Mouse (Mus musculus): ENCODE data around the gene Vps11. TPM values are rescaled to one million over a fixed set of nuclear protein-coding genes. Genes with fewer than 3 reads are reported as not detected.
"Not testable (repeated sequence)": the region's sequence is repeated elsewhere in the genome, so short reads cannot be mapped to it uniquely, and the experiment has no call there.

The Vps11 gene
- total RNA-seq, 2 experiments from 2014 or later, result 19.4 to 22.7 TPM

GRCm38 (mm10) chr9:44318076-44318825 lies 43.2 kb downstream of the Vps11 start:
- ATAC-seq (ENCODE audit: poor library complexity, severe bottlenecking), result no peak

- no peak for ATAC-seq (ENCODE audit: poor library complexity, severe bottlenecking)
Measured at GRCm38 (mm10) chr9:44317452-44317851, 44.0 kb downstream of the Vps11 start.

GRCm38 (mm10) chr9:44314910-44315309 lies 46.6 kb downstream of the Vps11 start:
- ATAC-seq (ENCODE audit: poor library complexity, severe bottlenecking), result no peak

DNA sequence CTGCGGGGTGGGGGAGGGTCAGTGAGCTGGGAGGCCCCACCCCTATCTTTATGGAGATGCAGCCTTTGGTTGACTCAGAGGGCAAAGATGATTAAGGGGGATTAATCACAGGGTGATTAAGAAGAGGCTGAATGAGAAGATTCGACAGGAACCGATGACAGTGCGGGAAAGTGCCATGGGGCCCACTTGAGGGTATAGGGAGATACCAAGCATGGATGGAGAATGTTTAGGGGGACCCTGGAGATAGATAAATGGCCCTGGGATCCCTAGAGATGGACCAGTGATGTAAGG lies 47.3 kb downstream of the Vps11 start:
- no peak for ATAC-seq (ENCODE audit: poor library complexity, severe bottlenecking)

- no peak for ATAC-seq (ENCODE audit: poor library complexity, severe bottlenecking)
Measured at GRCm38 (mm10) chr9:44313476-44314256, 47.8 kb downstream of the Vps11 start.

DNA sequence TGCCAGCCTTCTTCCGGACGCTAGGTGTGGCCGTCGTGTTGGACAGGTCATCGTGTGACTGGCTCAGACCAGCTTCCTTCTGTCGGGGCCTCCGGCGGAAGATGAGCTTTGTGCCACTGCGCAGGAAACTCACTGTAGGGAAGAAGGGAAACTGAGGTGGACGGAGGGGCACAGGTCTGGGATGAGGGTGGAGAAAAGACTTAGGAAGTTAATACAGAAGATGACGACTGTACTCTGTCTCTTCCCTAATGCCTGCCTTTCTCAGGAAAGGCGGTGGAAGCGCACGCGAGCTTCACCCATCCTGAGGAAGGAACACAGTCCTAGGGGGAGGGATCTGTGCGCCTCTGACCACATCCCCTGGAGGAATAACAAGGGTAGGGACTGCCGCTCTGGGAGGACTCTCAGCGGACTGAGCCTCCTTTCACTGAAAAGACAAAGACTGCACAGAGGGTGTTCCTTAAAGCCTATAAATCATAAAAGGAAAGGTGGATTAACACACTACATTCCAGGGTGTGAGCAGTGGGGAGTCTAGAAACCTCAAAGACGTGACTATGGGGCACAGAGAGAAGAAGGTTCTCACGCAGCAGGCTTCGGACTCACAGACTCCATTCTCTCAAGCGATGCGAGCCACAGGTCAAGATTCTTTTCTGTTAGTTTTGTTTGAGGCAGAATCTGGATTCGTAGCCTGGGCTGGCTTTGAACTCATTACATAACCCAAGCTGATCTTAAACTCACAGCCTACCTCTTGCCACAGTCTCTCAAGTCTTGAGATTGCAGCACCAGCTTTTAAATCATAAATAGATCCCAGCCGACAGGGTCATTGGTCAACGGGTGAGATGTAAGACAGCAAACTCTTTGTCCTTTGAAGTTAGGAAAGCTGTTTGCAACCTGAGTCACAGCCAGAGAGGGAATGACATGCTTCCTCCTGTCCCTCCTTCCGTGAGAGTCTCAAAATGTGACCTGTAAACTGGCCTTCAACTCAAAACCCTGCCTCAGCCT lies 50.0 kb downstream of the Vps11 start:
- ATAC-seq (ENCODE audit: poor library complexity, severe bottlenecking), result no peak

DNA sequence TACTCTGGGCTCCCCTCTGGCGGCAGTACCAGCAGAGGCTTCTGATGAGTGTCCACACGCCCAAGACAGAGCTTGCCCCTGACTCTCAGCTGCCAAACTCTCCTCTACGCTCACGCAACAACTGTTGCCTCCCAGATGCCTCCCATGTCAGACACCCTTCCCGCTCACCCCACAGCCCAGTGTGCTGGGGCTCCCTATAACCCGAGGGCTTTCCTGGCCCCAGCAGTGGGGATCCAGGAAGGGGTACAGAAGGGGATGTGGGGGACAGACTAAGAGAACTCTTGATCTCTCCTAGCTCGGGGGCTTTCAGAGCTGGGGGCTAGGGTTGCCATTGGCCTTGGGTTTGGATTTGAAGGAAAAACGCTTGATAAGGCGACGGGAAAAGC lies 50.7 kb downstream of the Vps11 start:
- no peak for ATAC-seq (ENCODE audit: poor library complexity, severe bottlenecking)

DNA sequence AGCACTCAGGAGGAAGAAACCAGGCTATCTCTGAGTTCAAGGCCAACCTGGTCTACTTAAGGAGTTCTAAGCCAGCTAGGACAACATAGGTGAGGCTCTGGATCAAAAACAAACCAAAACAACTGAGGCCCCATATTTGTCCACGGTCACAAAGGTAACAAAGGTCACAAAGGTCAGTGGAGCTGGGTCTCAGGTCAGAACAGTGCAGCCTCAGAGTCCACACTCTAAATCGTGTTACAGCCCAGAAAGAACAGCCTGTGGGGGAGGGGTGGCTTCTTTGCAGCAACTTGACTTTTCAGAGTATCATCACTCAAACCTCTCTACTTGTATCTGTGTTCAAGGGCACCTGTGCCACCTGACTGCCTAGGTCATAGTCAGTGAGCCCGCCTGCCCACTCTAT lies 51.7 kb downstream of the Vps11 start:
- ATAC-seq (ENCODE audit: poor library complexity, severe bottlenecking), result no peak

- ATAC-seq (ENCODE audit: poor library complexity, severe bottlenecking), result no peak
Measured at GRCm38 (mm10) chr9:44307248-44307647, 54.2 kb downstream of the Vps11 start.

DNA sequence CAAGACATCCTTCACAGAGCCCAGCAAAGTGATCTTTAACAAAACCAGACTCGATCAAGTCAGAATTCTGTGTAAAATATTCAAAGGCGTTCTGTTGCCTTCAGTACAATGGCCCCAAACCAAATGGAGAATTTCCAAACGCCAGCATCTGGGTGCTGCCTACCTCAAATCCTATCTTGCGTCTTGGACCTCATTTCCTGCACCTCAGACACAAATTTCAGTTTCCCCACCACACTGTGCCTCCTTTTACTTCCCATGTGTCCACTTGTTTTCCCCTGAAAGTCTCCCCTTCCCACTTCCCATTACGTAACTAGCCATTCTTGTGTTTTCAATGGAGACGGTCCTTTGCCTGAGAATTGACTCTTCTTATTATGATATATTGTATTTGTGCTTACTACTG lies 54.9 kb downstream of the Vps11 start:
- ATAC-seq (ENCODE audit: poor library complexity, severe bottlenecking), result no peak

DNA sequence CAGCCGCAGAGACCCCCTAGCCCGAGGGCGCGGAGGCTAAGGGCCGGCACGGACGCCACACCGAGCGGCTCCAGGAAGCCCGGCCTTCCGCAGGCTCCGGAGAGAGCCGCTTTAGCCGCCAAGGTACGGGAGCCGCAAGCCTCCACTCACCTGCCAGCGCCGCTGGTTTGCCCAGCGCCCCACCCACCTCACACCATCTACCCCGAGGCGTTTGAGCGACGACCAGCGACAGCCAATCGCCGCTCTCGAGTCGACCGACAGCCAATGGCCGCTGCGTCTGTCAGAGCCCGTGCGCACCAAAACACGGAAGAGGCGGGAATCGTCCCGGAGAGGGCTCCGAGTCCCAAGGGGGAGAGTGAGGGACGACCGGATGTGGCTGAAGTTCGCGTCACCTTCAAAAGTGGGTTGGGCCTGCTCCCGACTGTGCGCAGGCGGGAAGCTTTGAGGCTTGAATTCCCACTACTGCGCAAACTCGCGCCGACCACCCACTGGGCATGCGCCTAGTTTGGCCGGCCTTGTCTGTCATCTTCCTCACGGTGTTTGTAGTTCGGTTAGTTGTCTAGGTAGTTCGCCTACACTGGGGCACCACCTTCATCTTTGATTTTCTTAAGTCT lies 55.9 kb downstream of the Vps11 start, which contains the start of gene Hinfp:
Gene Hinfp (minus strand): TSS at position 206 of the 614 bp plus-strand sequence.
- ATAC-seq (ENCODE audit: poor library complexity, severe bottlenecking), result peak; percentile 99

DNA sequence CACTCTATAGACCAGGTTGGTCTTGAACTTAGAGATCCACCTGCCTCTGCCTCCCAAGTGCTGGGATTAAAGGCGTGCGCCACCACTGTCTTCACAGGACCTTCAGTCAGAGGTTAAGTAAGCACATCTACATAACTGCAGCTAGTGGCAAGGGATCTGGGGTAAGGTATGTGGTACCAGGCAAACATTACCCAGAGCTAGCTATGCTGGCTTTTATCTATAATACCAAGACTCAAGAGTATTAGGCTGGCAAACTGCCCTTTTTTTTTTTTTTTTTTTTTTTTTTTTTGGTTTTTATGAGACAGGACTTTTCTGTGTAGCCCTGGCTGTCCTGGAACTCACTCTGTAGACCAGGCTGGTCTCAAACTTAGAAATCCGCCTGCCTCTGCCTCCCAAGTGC lies 61.5 kb downstream of the Vps11 start:
- ATAC-seq (ENCODE audit: poor library complexity, severe bottlenecking), result not testable (repeated sequence)

Other genes starting within 250 kb of the Vps11 start
- gene Gm49380, start 248.2 kb downstream of the Vps11 start, total RNA-seq (2015), result not detected in 2 replicates
- gene Gm49380, start 248.2 kb downstream of the Vps11 start, total RNA-seq (2017), result not detected in 2 replicates
- gene Rnf26, start 248.2 kb downstream of the Vps11 start, total RNA-seq (2015), result 35.9 and 36.7 TPM in 2 replicates
- gene Rnf26, start 248.2 kb downstream of the Vps11 start, total RNA-seq (2017), result 16.3 and 20.9 TPM in 2 replicates
- gene Mcam, start 227.2 kb downstream of the Vps11 start, total RNA-seq (2015), result 1.6 TPM in 2 replicates
- 3.2 and 5.8 TPM in 2 replicates for gene Mcam, start 227.2 kb downstream of the Vps11 start, total RNA-seq (2017)
- gene Cbl, start 127.6 kb downstream of the Vps11 start, total RNA-seq (2015), result 179 and 180 TPM in 2 replicates
- 45.3 and 70.2 TPM in 2 replicates for gene Cbl, start 127.6 kb downstream of the Vps11 start, total RNA-seq (2017)
- not detected in 2 replicates for gene Ccdc153, start 121.0 kb downstream of the Vps11 start, total RNA-seq (2015)
- gene Ccdc153, start 121.0 kb downstream of the Vps11 start, total RNA-seq (2017), result not detected in 2 replicates
- 0.07 and 0.34 TPM in 2 replicates for gene Pdzd3, start 110.2 kb downstream of the Vps11 start, total RNA-seq (2015)
- gene Pdzd3, start 110.2 kb downstream of the Vps11 start, total RNA-seq (2017), result not detected in 2 replicates
- 9.5 and 13.1 TPM in 2 replicates for gene Nlrx1, start 93.1 kb downstream of the Vps11 start, total RNA-seq (2015)
- gene Nlrx1, start 93.1 kb downstream of the Vps11 start, total RNA-seq (2017), result 12.1 and 12.4 TPM in 2 replicates
- 1.3 and 3.9 TPM in 2 replicates for gene Abcg4, start 73.1 kb downstream of the Vps11 start, total RNA-seq (2015)
- gene Abcg4, start 73.1 kb downstream of the Vps11 start, total RNA-seq (2017), result 1.1 and 1.7 TPM in 2 replicates
- 12.3 and 18.4 TPM in 2 replicates for gene Hinfp, start 56.0 kb downstream of the Vps11 start, total RNA-seq (2015)
- gene Hinfp, start 56.0 kb downstream of the Vps11 start, total RNA-seq (2017), result 13.1 and 15.3 TPM in 2 replicates
- 12.0 and 16.4 TPM in 2 replicates for gene C2cd2l, start 41.4 kb downstream of the Vps11 start, total RNA-seq (2015)
- 11.0 and 13.4 TPM in 2 replicates for gene C2cd2l, start 41.4 kb downstream of the Vps11 start, total RNA-seq (2017)
- 37.7 and 39.4 TPM in 2 replicates for gene Dpagt1, start 35.7 kb downstream of the Vps11 start, total RNA-seq (2015)
- 15.2 and 17.4 TPM in 2 replicates for gene Dpagt1, start 35.7 kb downstream of the Vps11 start, total RNA-seq (2017)
- 136 and 144 TPM in 2 replicates for gene H2afx, start 27.0 kb downstream of the Vps11 start, total RNA-seq (2015)
- 239 and 262 TPM in 2 replicates for gene H2afx, start 27.0 kb downstream of the Vps11 start, total RNA-seq (2017)
- gene Hmbs, start 17.4 kb downstream of the Vps11 start, total RNA-seq (2015), result 63.1 and 83.4 TPM in 2 replicates
- 31.2 and 41.1 TPM in 2 replicates for gene Hmbs, start 17.4 kb downstream of the Vps11 start, total RNA-seq (2017)
- gene Hyou1, start 17.8 kb upstream of the Vps11 start, total RNA-seq (2015), result 27.2 and 29.7 TPM in 2 replicates
- 48.3 and 49.7 TPM in 2 replicates for gene Hyou1, start 17.8 kb upstream of the Vps11 start, total RNA-seq (2017)
- 19.7 and 23.5 TPM in 2 replicates for gene Slc37a4, start 35.2 kb upstream of the Vps11 start, total RNA-seq (2015)
- 14.8 and 28.3 TPM in 2 replicates for gene Slc37a4, start 35.2 kb upstream of the Vps11 start, total RNA-seq (2017)
- gene Rps25, start 45.5 kb upstream of the Vps11 start, total RNA-seq (2015), result 2,100 and 2,121 TPM in 2 replicates
- 1,309 and 1,413 TPM in 2 replicates for gene Rps25, start 45.5 kb upstream of the Vps11 start, total RNA-seq (2017)
- gene Trappc4, start 45.9 kb upstream of the Vps11 start, total RNA-seq (2015), result 91.3 and 95.4 TPM in 2 replicates
- gene Trappc4, start 45.9 kb upstream of the Vps11 start, total RNA-seq (2017), result 24.1 and 32.5 TPM in 2 replicates
- 24.5 TPM in 2 replicates for gene Ccdc84, start 56.9 kb upstream of the Vps11 start, total RNA-seq (2015)
- gene Ccdc84, start 56.9 kb upstream of the Vps11 start, total RNA-seq (2017), result 19.8 and 27.1 TPM in 2 replicates
- gene Foxr1, start 79.5 kb upstream of the Vps11 start, total RNA-seq (2015), result not detected in 2 replicates
- not detected in 2 replicates for gene Foxr1, start 79.5 kb upstream of the Vps11 start, total RNA-seq (2017)
- not detected in 2 replicates for gene Upk2, start 93.3 kb upstream of the Vps11 start, total RNA-seq (2015)
- not detected in 2 replicates for gene Upk2, start 93.3 kb upstream of the Vps11 start, total RNA-seq (2017)
- 6.0 TPM in 2 replicates for gene Bcl9l, start 121.2 kb upstream of the Vps11 start, total RNA-seq (2015)
- gene Bcl9l, start 121.2 kb upstream of the Vps11 start, total RNA-seq (2017), result 2.6 and 3.0 TPM in 2 replicates
- not detected in 2 replicates for gene Cxcr5, start 200.2 kb upstream of the Vps11 start, total RNA-seq (2015)
- gene Cxcr5, start 200.2 kb upstream of the Vps11 start, total RNA-seq (2017), result not detected in 2 replicates
- gene Ddx6, start 243.2 kb upstream of the Vps11 start, total RNA-seq (2015), result 57.1 and 60.2 TPM in 2 replicates
- 71.2 and 88.8 TPM in 2 replicates for gene Ddx6, start 243.2 kb upstream of the Vps11 start, total RNA-seq (2017)